Mouse (Mus musculus): ENCODE results near the gene Dmrta2. TPM values are rescaled to one million over a fixed set of nuclear protein-coding genes. Genes with fewer than 3 reads are reported as not detected.

The Dmrta2 gene
- polyA plus RNA-seq, 2 experiments = 0.04 TPM; not detected in 1

- no peak overlapping the region for H3K4me2 ChIP-seq (ENCODE audit: low read depth)
- H3K27ac ChIP-seq = no peak overlapping the region
- no peaks in the 10 kb centered on the region for H3K36me3 ChIP-seq (replicated peaks; ENCODE audit: control insufficient read depth, insufficient read depth, low read depth)
- DNase-seq (ENCODE audit: low read depth in 3 of 3, low spot score in 3 of 3) (no peak), ATAC-seq (ENCODE audit: insufficient read depth) (no peak)
- H3K4me3 ChIP-seq (ENCODE audit: insufficient read depth in 1 of 2, low read depth in 2 of 2, low read length in 2 of 2) = no peak overlapping the region
- H3K9me3 ChIP-seq (ENCODE audit: control insufficient read depth, low read length) = no peaks in the 10 kb centered on the region
- H3K9ac ChIP-seq (replicated peaks) = no peak overlapping the region
- peaks cover 53% of the 10 kb centered on the region for H3K27me3 ChIP-seq (ENCODE audit: control insufficient read depth, insufficient read depth, low read length)
- no peak for TF ChIP-seq EP300 (IDR thresholded peaks at IDR 0.05; ENCODE audit: low read depth)
- TF ChIP-seq CTCF (IDR thresholded peaks at IDR 0.05; ENCODE audit: low read depth) = no peak
- 28% methylated on average over 6 of the region's 6 CpGs for WGBS (ENCODE audit: insufficient replicate concordance)
- no peaks in the 10 kb centered on the region for H3K4me1 ChIP-seq (replicated peaks; ENCODE audit: control insufficient read depth in 2 of 2, insufficient read depth in 2 of 2, low read length in 1 of 2)
Measured at GRCm38 (mm10) chr4:109989213-109989612, 11.4 kb downstream of the Dmrta2 start.

DNA sequence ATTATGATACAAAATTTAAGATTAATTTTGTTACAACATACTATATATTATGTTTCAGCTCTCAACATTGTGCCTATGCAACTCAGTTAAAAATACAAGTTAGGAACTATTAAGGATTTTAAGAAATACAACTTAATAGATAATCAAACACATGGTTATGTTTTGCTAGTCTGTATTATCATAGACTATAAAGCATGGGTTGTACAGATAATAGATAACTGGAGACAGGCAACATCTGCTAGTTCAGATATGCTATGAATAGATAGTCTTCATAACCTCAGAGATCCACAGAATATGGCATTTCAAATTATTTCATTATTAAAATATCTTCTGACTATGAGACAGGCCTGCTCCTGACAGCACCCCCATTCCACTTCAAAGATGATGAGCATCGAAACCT, 28.2 kb downstream of the Dmrta2 start:
- Histone ChIP-seq H3K27me3 (ENCODE audit: control insufficient read depth, insufficient read depth, low read length) (no peaks in the 10 kb centered on the region), H3K27ac (no peak overlapping the region), H3K9me3 (ENCODE audit: control insufficient read depth, low read length) (no peaks in the 10 kb centered on the region), H3K9ac (replicated peaks) (no peak overlapping the region), H3K36me3 (replicated peaks; ENCODE audit: control insufficient read depth, insufficient read depth, low read depth) (no peaks in the 10 kb centered on the region), H3K4me3 (ENCODE audit: insufficient read depth in 1 of 2, low read depth in 2 of 2, low read length in 2 of 2) (no peak overlapping the region), H3K4me1 (replicated peaks; ENCODE audit: control insufficient read depth in 2 of 2, insufficient read depth in 2 of 2, low read length in 1 of 2) (no peaks in the 10 kb centered on the region), H3K4me2 (ENCODE audit: low read depth) (no peak overlapping the region)
- TF ChIP-seq CTCF (IDR thresholded peaks at IDR 0.05; ENCODE audit: low read depth) (no peak), EP300 (IDR thresholded peaks at IDR 0.05; ENCODE audit: low read depth) (peak; percentile 18; the same call in 1 of the 2 replicates)
- WGBS (ENCODE audit: insufficient replicate concordance) = 72% methylated on average over 1 of the region's 1 CpGs
- ATAC-seq (ENCODE audit: insufficient read depth) (no peak), DNase-seq (ENCODE audit: low read depth in 3 of 3, low spot score in 3 of 3) (no peak)

GRCm38 (mm10) chr4:110019145-110019544, 41.3 kb downstream of the Dmrta2 start:
- Histone ChIP-seq H3K27ac (no peak overlapping the region), H3K4me3 (ENCODE audit: insufficient read depth in 1 of 2, low read depth in 2 of 2, low read length in 2 of 2) (no peak overlapping the region), H3K36me3 (replicated peaks; ENCODE audit: control insufficient read depth, insufficient read depth, low read depth) (no peaks in the 10 kb centered on the region), H3K9me3 (ENCODE audit: control insufficient read depth, low read length) (no peaks in the 10 kb centered on the region), H3K9ac (replicated peaks) (no peak overlapping the region), H3K4me1 (replicated peaks; ENCODE audit: control insufficient read depth in 2 of 2, insufficient read depth in 2 of 2, low read length in 1 of 2) (no peaks in the 10 kb centered on the region), H3K27me3 (ENCODE audit: control insufficient read depth, insufficient read depth, low read length) (no peaks in the 10 kb centered on the region; the same call in 1 of the 2 replicates), H3K4me2 (ENCODE audit: low read depth) (no peak overlapping the region)
- DNase-seq (ENCODE audit: low read depth in 3 of 3, low spot score in 3 of 3) = no peak
- TF ChIP-seq EP300 (IDR thresholded peaks at IDR 0.05; ENCODE audit: low read depth) (no peak), CTCF (IDR thresholded peaks at IDR 0.05; ENCODE audit: low read depth) (peak; percentile 75)
- no peak for ATAC-seq (ENCODE audit: insufficient read depth)
- WGBS (ENCODE audit: insufficient replicate concordance) = 34% methylated on average over 9 of the region's 9 CpGs

- DNase-seq (ENCODE audit: low read depth in 3 of 3, low spot score in 3 of 3) (peak in 2 of 3 experiments; percentile 17 to 28), ATAC-seq (ENCODE audit: insufficient read depth) (no peak)
- Histone ChIP-seq H3K4me2 (ENCODE audit: low read depth) (no peak overlapping the region), H3K9me3 (ENCODE audit: control insufficient read depth, low read length) (no peaks in the 10 kb centered on the region), H3K27ac (no peak overlapping the region), H3K27me3 (ENCODE audit: control insufficient read depth, insufficient read depth, low read length) (no peaks in the 10 kb centered on the region; the same call in 1 of the 2 replicates), H3K4me3 (ENCODE audit: insufficient read depth in 1 of 2, low read depth in 2 of 2, low read length in 2 of 2) (no peak overlapping the region), H3K4me1 (replicated peaks; ENCODE audit: control insufficient read depth in 2 of 2, insufficient read depth in 2 of 2, low read length in 1 of 2) (no peaks in the 10 kb centered on the region), H3K9ac (replicated peaks) (no peak overlapping the region), H3K36me3 (replicated peaks; ENCODE audit: control insufficient read depth, insufficient read depth, low read depth) (no peaks in the 10 kb centered on the region)
- TF ChIP-seq EP300 (IDR thresholded peaks at IDR 0.05; ENCODE audit: low read depth) = no peak
- TF ChIP-seq CTCF (IDR thresholded peaks at IDR 0.05; ENCODE audit: low read depth) = peak; percentile 85
- 12% methylated on average over 12 of the region's 12 CpGs for WGBS (ENCODE audit: insufficient replicate concordance)
Measured at GRCm38 (mm10) chr4:110020255-110020654, 42.4 kb downstream of the Dmrta2 start.

DNA sequence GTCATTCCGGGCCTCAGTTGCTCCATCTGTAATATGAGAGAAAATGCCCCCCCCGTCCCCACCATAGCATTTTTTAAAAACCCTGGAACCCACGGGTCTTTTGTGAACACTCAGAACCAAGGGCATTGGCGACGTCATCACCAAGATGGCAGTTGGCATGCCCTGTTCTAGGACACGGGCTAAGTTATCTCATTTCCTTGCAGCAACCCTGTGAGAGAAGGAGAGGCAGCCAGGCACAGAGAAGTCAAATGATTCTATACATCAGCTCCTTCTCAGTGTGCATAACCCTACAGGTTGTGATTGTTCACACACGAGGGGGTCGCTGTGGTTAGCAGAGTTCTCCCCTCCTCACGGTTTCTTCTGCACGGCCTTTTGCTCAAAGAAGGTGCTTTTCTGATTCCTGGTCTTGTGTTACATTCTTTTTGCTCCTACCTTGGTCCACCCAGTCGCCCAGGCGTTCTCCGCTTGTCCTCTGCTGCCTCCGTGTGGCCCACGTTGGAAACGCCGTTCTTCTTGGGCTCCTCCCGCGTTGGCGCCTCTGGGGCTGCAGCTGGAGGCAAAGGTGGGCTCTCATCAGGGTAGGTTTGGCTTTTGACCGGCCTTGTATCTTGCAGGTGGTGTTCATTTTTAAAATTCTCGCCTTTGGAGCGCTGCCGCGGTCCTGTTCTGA, 44.2 kb downstream of the Dmrta2 start:
- ATAC-seq (ENCODE audit: insufficient read depth) (no peak), DNase-seq (ENCODE audit: low read depth in 3 of 3, low spot score in 3 of 3) (peak in 1 of 3 experiments; percentile 4)
- no peak overlapping the region for H3K27ac ChIP-seq
- no peak overlapping the region for H3K9ac ChIP-seq (replicated peaks)
- H3K4me2 ChIP-seq (ENCODE audit: low read depth) = no peak overlapping the region
- H3K36me3 ChIP-seq (replicated peaks; ENCODE audit: control insufficient read depth, insufficient read depth, low read depth) = no peaks in the 10 kb centered on the region
- H3K4me1 ChIP-seq (replicated peaks; ENCODE audit: control insufficient read depth in 2 of 2, insufficient read depth in 2 of 2, low read length in 1 of 2) = no peaks in the 10 kb centered on the region
- H3K4me3 ChIP-seq (ENCODE audit: insufficient read depth in 1 of 2, low read depth in 2 of 2, low read length in 2 of 2) = no peak overlapping the region
- 11% methylated on average over 25 of the region's 25 CpGs for WGBS (ENCODE audit: insufficient replicate concordance)
- TF ChIP-seq EP300 (IDR thresholded peaks at IDR 0.05; ENCODE audit: low read depth) = no peak
- TF ChIP-seq CTCF (IDR thresholded peaks at IDR 0.05; ENCODE audit: low read depth) = peak; percentile 91
- H3K27me3 ChIP-seq (ENCODE audit: control insufficient read depth, insufficient read depth, low read length) = no peaks in the 10 kb centered on the region; the same call in 1 of the 2 replicates
- no peaks in the 10 kb centered on the region for H3K9me3 ChIP-seq (ENCODE audit: control insufficient read depth, low read length)

Measured in liver, embryonic 14.5 days (tissue).